Mouse (Mus musculus) left cerebral cortex, postnatal 10 days (tissue): ENCODE results near the gene Casp8. TPM values are rescaled to one million over a fixed set of nuclear protein-coding genes. Genes with fewer than 3 reads are reported as not detected.
A peak's percentile ranks its signal among the peaks of the same experiment; 100 is the strongest.
"Not testable (repeated sequence)": the region's sequence is repeated elsewhere in the genome, so short reads cannot be mapped to it uniquely, and the experiment has no call there.

Source experiments
- DNase-seq, 2 experiments: peaks; one replicate each; pipeline ENCODE4 v3.0.0; 2021 to 2022; ENCODE audit warnings: low spot score in 2 of 2, mixed read lengths in 1 of 2; ENCODE audit errors: extremely low spot score in 1 of 2
- intact Hi-C: fragments of 180-260 bp; cut with DNase I; formaldehyde crosslinking; loops from one replicate; pipeline ENCODE4 v1.15.1; 2025
- total RNA-seq, 2 experiments: library from RNA; stranded (reverse); gene quantifications; 2 replicates each; pipeline ENCODE4 v1.2.3; 2021

The Casp8 gene
- 1 to 10 TPM; 3.7 to 4.0 TPM for total RNA-seq

GRCm38 (mm10) chr1:58795291-58796058 lies at the start of gene Casp8:
Gene Casp8 (plus strand): TSS chr1:58795374.
- intact Hi-C loops: no loop called here
- DNase-seq: peak in 1 of 2 experiments; percentile 36

DNA sequence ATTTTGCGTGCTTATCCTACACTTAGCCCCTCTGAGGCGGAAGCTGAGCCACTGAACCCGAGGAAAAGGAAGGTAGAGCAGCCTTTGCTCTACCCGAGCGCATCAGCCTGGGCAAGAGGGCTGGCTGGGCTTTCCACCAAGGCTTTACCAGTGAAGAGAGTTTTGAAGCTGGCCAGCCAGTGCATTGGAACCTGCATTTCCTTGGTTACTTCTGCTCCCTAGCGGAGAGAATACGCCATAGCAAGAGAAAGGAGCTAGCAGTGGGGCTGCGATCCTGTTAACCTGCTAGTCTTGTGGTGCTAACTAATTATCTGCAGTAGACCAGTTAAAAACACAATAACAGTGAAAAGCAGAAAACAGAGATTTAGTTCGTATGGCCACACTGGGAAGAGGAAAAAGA lies 48.3 kb upstream of the Casp8 start:
- DNase-seq: peak in 1 of 2 experiments; percentile 45

DNA sequence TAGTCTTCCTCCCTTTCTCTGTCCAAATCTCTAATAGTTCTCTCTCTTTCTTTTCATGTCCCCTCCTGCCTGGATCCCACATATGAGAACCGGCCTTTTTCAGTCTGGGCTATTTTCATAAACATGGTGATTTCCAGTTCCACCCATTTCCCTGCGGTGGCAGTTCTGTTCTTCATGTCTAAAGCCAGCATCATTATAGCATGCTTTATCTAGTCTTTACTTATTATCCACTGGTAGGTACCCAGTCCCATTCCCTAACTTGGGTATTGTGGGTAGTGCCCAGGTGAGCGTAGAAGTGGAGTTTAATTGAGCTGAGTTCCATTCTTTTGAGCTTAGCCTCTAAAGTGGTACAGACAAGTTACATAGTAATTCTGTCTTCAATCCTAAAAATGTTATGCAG lies 35.7 kb upstream of the Casp8 start:
- no peak for DNase-seq
- intact Hi-C loops: no loop called here

More for the DNA sequence above, 48.3 kb upstream of the Casp8 start:
- intact Hi-C loops: no loop called here

DNA sequence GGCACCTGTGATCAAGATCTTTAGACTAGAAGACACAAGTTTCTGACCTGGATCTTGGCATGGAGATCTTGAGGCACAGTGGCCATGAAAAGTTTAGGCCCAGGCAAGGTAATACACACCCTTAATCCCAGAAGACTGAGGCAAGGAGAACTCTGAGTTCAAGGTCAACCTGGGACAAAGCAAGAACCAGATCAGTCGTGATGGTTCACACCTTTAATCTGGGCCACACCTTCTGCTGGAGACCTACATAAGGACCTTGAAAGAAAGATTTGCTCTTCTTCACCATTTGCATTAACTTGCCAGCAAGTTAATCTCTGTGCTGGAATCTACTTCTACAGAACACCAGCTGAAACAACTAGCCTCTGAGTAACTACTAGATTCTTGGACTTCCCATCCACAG lies 34.6 kb upstream of the Casp8 start:
- intact Hi-C loops: no loop called here
- DNase-seq: no peak

- DNase-seq, intact Hi-C loops: not testable (repeated sequence)
These were observed 33.5 kb upstream of the Casp8 start for GRCm38 (mm10) chr1:58761391-58762275.

GRCm38 (mm10) chr1:58762576-58762975 lies 32.6 kb upstream of the Casp8 start:
- no peak for DNase-seq
- intact Hi-C loops: no loop called here

GRCm38 (mm10) chr1:58766446-58766845 lies 28.7 kb upstream of the Casp8 start:
- intact Hi-C loops, DNase-seq: not testable (repeated sequence)

DNA sequence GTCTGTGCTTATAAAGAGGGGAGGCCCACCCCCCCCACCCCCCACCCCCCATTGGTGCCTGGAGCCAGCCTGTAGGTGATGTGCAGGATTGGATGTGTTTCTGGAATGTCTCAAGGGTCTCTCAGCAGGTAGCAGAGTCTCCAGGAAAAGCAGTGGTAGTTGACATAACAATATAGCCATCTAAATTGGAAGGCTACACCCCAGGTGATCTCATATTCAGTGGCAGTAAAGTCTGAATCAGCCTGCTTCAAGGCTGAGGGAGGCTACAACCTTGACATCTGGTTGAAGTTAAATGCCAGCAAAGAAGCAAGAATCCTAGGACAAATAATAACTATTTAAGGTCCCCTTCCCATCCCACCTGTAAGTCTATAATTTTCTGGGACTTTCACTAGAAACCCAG lies 26.0 kb upstream of the Casp8 start:
- intact Hi-C loops: no loop called here
- no peak for DNase-seq

DNA sequence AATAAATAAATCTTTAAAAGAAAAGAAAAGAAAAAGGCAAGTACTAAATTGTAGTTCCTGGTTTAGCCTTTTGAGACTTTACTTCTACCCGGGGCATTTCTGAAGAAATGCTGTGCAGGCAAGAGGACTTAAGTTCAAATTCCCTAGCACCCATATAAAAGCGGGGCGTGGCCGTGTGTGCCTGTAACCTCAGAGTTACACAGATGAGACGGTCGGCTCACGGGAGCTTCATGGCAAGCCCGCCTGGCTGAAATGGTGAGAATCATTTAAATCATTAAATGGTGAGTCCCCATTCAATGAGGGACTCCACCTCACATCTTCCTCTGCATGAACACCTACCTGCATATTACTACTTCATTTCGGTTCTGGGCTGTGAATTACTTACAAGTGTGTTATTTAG lies 25.5 kb upstream of the Casp8 start:
- intact Hi-C loops: loop anchor here (5.0 to 10.0 kb wide), 3 partner anchors 128 to 375 kb away; no protein-coding TSS in a partner anchor
- DNase-seq: no peak

DNA sequence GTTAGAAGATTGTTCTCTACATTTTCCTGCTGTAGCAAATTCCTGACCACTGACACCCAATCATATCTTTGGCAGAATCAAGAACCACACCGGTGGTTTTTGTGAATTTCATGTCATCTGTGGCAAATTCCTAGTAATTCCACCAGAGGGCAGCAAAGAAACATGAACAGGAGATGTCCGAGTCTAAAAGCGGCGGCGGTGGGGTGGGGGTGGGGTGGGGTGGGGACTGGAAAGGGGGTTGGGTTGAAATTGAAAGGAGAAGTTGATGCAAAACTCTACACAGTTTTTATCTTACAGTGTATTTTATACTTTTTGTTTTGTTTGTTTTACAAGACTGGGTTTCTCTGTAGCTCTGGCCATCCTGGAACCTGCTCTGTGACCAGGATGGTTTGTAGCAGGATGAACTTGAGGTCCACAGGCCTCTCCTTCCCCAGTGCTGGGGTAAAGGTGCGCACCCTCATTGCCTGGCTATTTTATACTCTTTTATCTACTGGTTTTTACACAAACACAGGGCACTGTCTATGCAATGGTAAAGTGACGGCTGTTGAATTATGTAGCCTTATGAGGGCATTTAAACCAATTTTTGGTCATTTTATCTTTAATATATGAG lies 25.0 kb upstream of the Casp8 start:
- peak; percentile 52 to 63 for DNase-seq
- intact Hi-C loops: loop anchor here (5.0 to 10.0 kb wide), 3 partner anchors 127 to 375 kb away; no protein-coding TSS in a partner anchor

- intact Hi-C loops: loop anchor here (5.0 to 10.0 kb wide), 3 partner anchors 125 to 373 kb away; no protein-coding TSS in a partner anchor
- no peak for DNase-seq
These were observed 23.1 kb upstream of the Casp8 start for GRCm38 (mm10) chr1:58772084-58772483.

DNA sequence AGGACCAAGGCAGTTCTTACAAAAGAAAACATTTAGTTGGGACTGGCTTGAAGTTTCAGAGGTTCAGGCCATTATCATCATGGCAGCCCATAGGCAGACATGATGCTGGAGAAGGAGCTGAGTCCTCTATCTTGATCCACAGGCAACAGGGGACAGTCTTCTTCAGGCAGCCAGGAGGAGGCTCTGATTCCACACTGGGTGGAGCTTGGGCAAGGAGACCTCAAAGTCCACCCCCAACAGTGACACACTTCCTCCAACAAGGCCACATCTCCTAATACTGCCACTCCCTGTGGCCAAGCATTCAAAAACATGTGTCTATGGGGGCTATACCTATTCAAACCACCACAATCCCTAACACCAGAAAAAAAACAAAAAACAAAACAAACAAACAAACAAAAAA lies 21.9 kb upstream of the Casp8 start:
- intact Hi-C loops: loop anchor here (5.0 to 10.0 kb wide), 3 partner anchors 124 to 372 kb away; no protein-coding TSS in a partner anchor
- no peak for DNase-seq

GRCm38 (mm10) chr1:58773905-58774304 lies 21.3 kb upstream of the Casp8 start:
- no peak for DNase-seq
- intact Hi-C loops: loop anchor here (5.0 to 10.0 kb wide), 3 partner anchors 123 to 371 kb away; no protein-coding TSS in a partner anchor

GRCm38 (mm10) chr1:58775361-58775760 lies 19.8 kb upstream of the Casp8 start:
- DNase-seq: no peak
- intact Hi-C loops: loop anchor here (10.0 kb wide), 1 partner anchor 369 kb away; no protein-coding TSS in a partner anchor

DNA sequence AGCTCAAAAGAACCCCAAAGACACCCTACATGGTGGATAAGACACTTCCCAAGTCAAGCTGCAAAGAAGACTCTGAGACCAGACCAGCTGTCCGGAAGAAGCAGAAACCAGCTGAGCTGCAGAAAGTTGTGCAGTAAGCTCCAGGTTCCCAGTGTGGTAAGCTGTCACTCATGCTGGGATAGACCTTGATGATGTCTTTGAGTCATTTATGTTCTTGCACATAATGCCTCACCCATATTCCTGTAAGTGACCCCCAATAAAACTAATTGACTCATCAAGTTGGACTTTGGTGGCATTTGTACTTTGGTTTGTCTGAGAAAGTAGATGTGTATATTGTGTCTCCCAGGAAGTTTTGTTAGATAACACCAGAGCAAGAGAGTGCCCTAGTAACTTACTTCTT lies 17.6 kb upstream of the Casp8 start:
- no peak for DNase-seq
- intact Hi-C loops: loop anchor here (10.0 kb wide), 1 partner anchor 367 kb away; no protein-coding TSS in a partner anchor

DNA sequence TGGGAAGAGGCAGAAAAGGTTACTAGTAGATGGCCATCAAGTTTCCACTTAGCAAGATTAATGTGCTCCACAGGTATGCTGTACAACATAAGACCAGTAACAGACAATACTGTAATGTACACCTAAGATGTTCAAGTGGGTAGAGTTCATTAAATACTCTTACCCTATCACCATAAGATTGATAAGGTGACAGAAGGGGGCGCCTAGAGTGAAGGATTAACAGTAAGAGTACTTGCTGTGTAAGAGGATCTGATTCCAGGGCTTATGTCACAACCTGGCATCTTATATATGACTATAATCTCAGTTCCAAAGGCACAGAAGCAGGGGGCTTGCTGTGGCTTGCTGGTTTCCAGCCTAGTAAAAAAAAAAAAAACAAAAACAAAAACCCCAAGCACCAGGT lies 16.9 kb upstream of the Casp8 start:
- intact Hi-C loops: loop anchor here (10.0 kb wide), 1 partner anchor 367 kb away; no protein-coding TSS in a partner anchor

DNA sequence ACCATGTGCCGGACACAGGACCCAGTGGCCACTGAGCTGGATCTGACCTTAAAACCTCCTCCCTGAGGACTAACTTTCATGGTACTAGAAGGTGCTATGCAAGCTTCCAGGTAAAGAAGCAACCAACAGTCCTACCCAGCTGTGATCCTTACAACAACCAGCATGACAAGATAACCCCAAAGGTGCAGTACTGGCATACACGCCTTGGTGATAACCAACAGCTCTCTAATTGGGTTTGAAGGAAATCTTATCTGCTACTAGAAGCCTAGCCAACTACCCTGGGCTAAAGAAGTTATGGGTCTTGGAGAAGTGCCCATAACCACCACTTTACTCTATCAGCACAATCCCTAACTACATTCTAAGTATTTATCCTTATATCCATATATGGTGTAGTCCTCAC lies 8.9 kb upstream of the Casp8 start:
- no peak for DNase-seq
- intact Hi-C loops: no loop called here

More for the DNA sequence above, 16.9 kb upstream of the Casp8 start:
- no peak for DNase-seq

- DNase-seq: no peak
- intact Hi-C loops: no loop called here
These were observed 6.8 kb upstream of the Casp8 start for GRCm38 (mm10) chr1:58788410-58788809.

GRCm38 (mm10) chr1:58794705-58795104 lies 469 bp upstream of the Casp8 start:
- intact Hi-C loops: no loop called here
- DNase-seq: no peak
